Mouse (Mus musculus): Measurements from ENCODE around the gene Kidins220. TPM values are rescaled to one million over a fixed set of nuclear protein-coding genes. Genes with fewer than 3 reads are reported as not detected.

Gene Kidins220
- polyA plus RNA-seq, 1 experiment: 225 TPM

- H3K27ac ChIP-seq (ENCODE audit: insufficient read depth, low read length): no peak overlapping the region
- TF ChIP-seq POLR2A (IDR thresholded peaks at IDR 0.05; ENCODE audit: extremely low read depth, insufficient read depth, low read length): no peak
- no peak for TF ChIP-seq CTCF (IDR thresholded peaks at IDR 0.05; ENCODE audit: extremely low read depth, insufficient read depth, low read length)
- no peak overlapping the region for H3K4me3 ChIP-seq (ENCODE audit: insufficient read depth, low read length)
- peaks cover 6% of the 10 kb centered on the region for H3K4me1 ChIP-seq (ENCODE audit: control insufficient read depth, insufficient read depth, low read length)
Measured at GRCm38 (mm10) chr12:25037222-25037621, 62.5 kb downstream of the Kidins220 start.

GRCm38 (mm10) chr12:25037681-25038472 is 63.2 kb downstream of the Kidins220 start:
- H3K4me1 ChIP-seq (ENCODE audit: control insufficient read depth, insufficient read depth, low read length): peaks cover 6% of the 10 kb centered on the region
- no peak overlapping the region for H3K27ac ChIP-seq (ENCODE audit: insufficient read depth, low read length)
- TF ChIP-seq CTCF (IDR thresholded peaks at IDR 0.05; ENCODE audit: extremely low read depth, insufficient read depth, low read length): no peak
- no peak for TF ChIP-seq POLR2A (IDR thresholded peaks at IDR 0.05; ENCODE audit: extremely low read depth, insufficient read depth, low read length)
- H3K4me3 ChIP-seq (ENCODE audit: insufficient read depth, low read length): no peak overlapping the region

- no peak overlapping the region for H3K27ac ChIP-seq (ENCODE audit: insufficient read depth, low read length)
- H3K4me1 ChIP-seq (ENCODE audit: control insufficient read depth, insufficient read depth, low read length): peaks cover 2% of the 10 kb centered on the region; the same call in 1 of the 2 replicates
- no peak overlapping the region for H3K4me3 ChIP-seq (ENCODE audit: insufficient read depth, low read length)
- no peak for TF ChIP-seq POLR2A (IDR thresholded peaks at IDR 0.05; ENCODE audit: extremely low read depth, insufficient read depth, low read length)
- TF ChIP-seq CTCF (IDR thresholded peaks at IDR 0.05; ENCODE audit: extremely low read depth, insufficient read depth, low read length): no peak
Measured at GRCm38 (mm10) chr12:25044056-25044455, 69.3 kb downstream of the Kidins220 start.

- peaks cover 2% of the 10 kb centered on the region; the same call in 1 of the 2 replicates for H3K4me1 ChIP-seq (ENCODE audit: control insufficient read depth, insufficient read depth, low read length)
- no peak overlapping the region for H3K27ac ChIP-seq (ENCODE audit: insufficient read depth, low read length)
- H3K4me3 ChIP-seq (ENCODE audit: insufficient read depth, low read length): no peak overlapping the region
- TF ChIP-seq POLR2A (IDR thresholded peaks at IDR 0.05; ENCODE audit: extremely low read depth, insufficient read depth, low read length): no peak
- TF ChIP-seq CTCF (IDR thresholded peaks at IDR 0.05; ENCODE audit: extremely low read depth, insufficient read depth, low read length): no peak
Measured at GRCm38 (mm10) chr12:25044579-25044978, 69.9 kb downstream of the Kidins220 start.

GRCm38 (mm10) chr12:25049253-25049652 is 74.5 kb downstream of the Kidins220 start:
- Histone ChIP-seq H3K27ac (ENCODE audit: insufficient read depth, low read length) (no peak overlapping the region), H3K4me3 (ENCODE audit: insufficient read depth, low read length) (no peak overlapping the region), H3K4me1 (ENCODE audit: control insufficient read depth, insufficient read depth, low read length) (no peaks in the 10 kb centered on the region; the same call in 1 of the 2 replicates)
- TF ChIP-seq POLR2A (IDR thresholded peaks at IDR 0.05; ENCODE audit: extremely low read depth, insufficient read depth, low read length): no peak
- TF ChIP-seq CTCF (IDR thresholded peaks at IDR 0.05; ENCODE audit: extremely low read depth, insufficient read depth, low read length): no peak

- TF ChIP-seq POLR2A (IDR thresholded peaks at IDR 0.05; ENCODE audit: extremely low read depth, insufficient read depth, low read length) (0 out of 2 replicates have a peak, but pooled peaks have one; percentile 21), CTCF (IDR thresholded peaks at IDR 0.05; ENCODE audit: extremely low read depth, insufficient read depth, low read length) (no peak)
- H3K4me3 ChIP-seq (ENCODE audit: insufficient read depth, low read length): no peak overlapping the region
- H3K4me1 ChIP-seq (ENCODE audit: control insufficient read depth, insufficient read depth, low read length): peaks cover 5% of the 10 kb centered on the region
- H3K27ac ChIP-seq (ENCODE audit: insufficient read depth, low read length): no peak overlapping the region
Measured at GRCm38 (mm10) chr12:25054511-25054910, 79.8 kb downstream of the Kidins220 start.

- TF ChIP-seq POLR2A (IDR thresholded peaks at IDR 0.05; ENCODE audit: extremely low read depth, insufficient read depth, low read length) (no peak), CTCF (IDR thresholded peaks at IDR 0.05; ENCODE audit: extremely low read depth, insufficient read depth, low read length) (no peak)
- Histone ChIP-seq H3K4me1 (ENCODE audit: control insufficient read depth, insufficient read depth, low read length) (peaks cover 5% of the 10 kb centered on the region), H3K4me3 (ENCODE audit: insufficient read depth, low read length) (no peak overlapping the region), H3K27ac (ENCODE audit: insufficient read depth, low read length) (no peak overlapping the region)
Measured at GRCm38 (mm10) chr12:25054963-25055362, 80.2 kb downstream of the Kidins220 start.

GRCm38 (mm10) chr12:25059487-25060200 is 84.9 kb downstream of the Kidins220 start:
- Histone ChIP-seq H3K4me1 (ENCODE audit: control insufficient read depth, insufficient read depth, low read length) (peaks cover 3% of the 10 kb centered on the region), H3K4me3 (ENCODE audit: insufficient read depth, low read length) (no peak overlapping the region), H3K27ac (ENCODE audit: insufficient read depth, low read length) (no peak overlapping the region)
- no peak for TF ChIP-seq POLR2A (IDR thresholded peaks at IDR 0.05; ENCODE audit: extremely low read depth, insufficient read depth, low read length)
- no peak for TF ChIP-seq CTCF (IDR thresholded peaks at IDR 0.05; ENCODE audit: extremely low read depth, insufficient read depth, low read length)

GRCm38 (mm10) chr12:25060901-25061300 is 86.2 kb downstream of the Kidins220 start:
- Histone ChIP-seq H3K4me1 (ENCODE audit: control insufficient read depth, insufficient read depth, low read length) (peaks cover 2% of the 10 kb centered on the region), H3K4me3 (ENCODE audit: insufficient read depth, low read length) (no peak overlapping the region), H3K27ac (ENCODE audit: insufficient read depth, low read length) (no peak overlapping the region)
- TF ChIP-seq CTCF (IDR thresholded peaks at IDR 0.05; ENCODE audit: extremely low read depth, insufficient read depth, low read length): no peak

Data from cortical plate, adult 2 months (tissue).